8 mouse cellular contexts compared by ENCODE assay signal in genomic region chr5:75977441-75978373, GRCm38 (mm10). TPM values are rescaled to one million over a fixed set of nuclear protein-coding genes. Genes with fewer than 3 reads are reported as not detected.
DNase-seq lines count a peak whose midpoint lies in the region; ATAC-seq and TF ChIP-seq lines count a peak whose summit lies in the region.

No protein-coding gene starts in this region.

- no peaks in the 10 kb centered on the region; the same call in 1 of the 2 replicates for H3K4me1 ChIP-seq in bone marrow, adult 2 months (ENCODE audit: control insufficient read depth, insufficient read depth, low read length)
- H3K4me1 ChIP-seq in embryonic fibroblast, embryonic 13.5 days (ENCODE audit: control insufficient read depth, insufficient read depth, low read length), result no peaks in the 10 kb centered on the region
- H3K4me1 ChIP-seq in intestine, embryonic 14.5 days (replicated peaks; ENCODE audit: control insufficient read depth, insufficient read depth, low read length), result peaks cover 2% of the 10 kb centered on the region; the same call in 1 of the 2 replicates
- H3K4me1 ChIP-seq in lung, postnatal 0 days (ENCODE audit: insufficient read depth, low read depth, low read length), result 0 out of 2 replicates have a peak, but pooled peaks cover 3% of the 10 kb centered on the region

- no peak for TF ChIP-seq EP300 in lung, postnatal 0 days (IDR thresholded peaks at IDR 0.05)

- TF ChIP-seq CTCF in bone marrow, adult 2 months (IDR thresholded peaks at IDR 0.05; ENCODE audit: control insufficient read depth, insufficient read depth, low read length), result no peak
- no peak for TF ChIP-seq CTCF in embryonic fibroblast, embryonic 13.5 days (IDR thresholded peaks at IDR 0.05; ENCODE audit: borderline replicate concordance, insufficient read depth, low read length)
- TF ChIP-seq CTCF in lung, postnatal 0 days (IDR thresholded peaks at IDR 0.05), result no peak

- peak overlapping the region; percentile 75 for H3K4me2 ChIP-seq in intestine, embryonic 14.5 days (ENCODE audit: low read length)
- H3K4me2 ChIP-seq in lung, postnatal 0 days (replicated peaks; ENCODE audit: low read depth, low read length), result peak overlapping the region; percentile 88

- DNase-seq in kidney, adult 11 months, result peak; percentile 5
- no peak for DNase-seq in kidney, adult 8-10 months
- peak; percentile 85 for DNase-seq in intestine, embryonic 14.5 days (ENCODE audit: low spot score)
- no peak for DNase-seq in lung, postnatal 0 days (ENCODE audit: low spot score)
- DNase-seq in right cerebral cortex, adult 18-20 months, result peak; percentile 54
- DNase-seq in urinary bladder, postnatal 10 days (ENCODE audit: low spot score), result no peak

- peaks cover 53% of the 10 kb centered on the region for H3K27me3 ChIP-seq in intestine, embryonic 14.5 days (replicated peaks; ENCODE audit: control insufficient read depth, insufficient read depth, low read length)
- H3K27me3 ChIP-seq in lung, postnatal 0 days (replicated peaks; ENCODE audit: insufficient read depth, low read length), result peaks cover 19% of the 10 kb centered on the region

- H3K9ac ChIP-seq in intestine, embryonic 14.5 days (ENCODE audit: low read length), result peak overlapping the region; percentile 43
- peak overlapping the region; percentile 76 for H3K9ac ChIP-seq in lung, postnatal 0 days (replicated peaks; ENCODE audit: low read depth)

- H3K27ac ChIP-seq in bone marrow, adult 2 months (ENCODE audit: control insufficient read depth, insufficient read depth, low read depth, low read length, poor library complexity), result peak overlapping the region; percentile 28; the same call in 1 of the 2 replicates
- H3K27ac ChIP-seq in embryonic fibroblast, embryonic 13.5 days (ENCODE audit: insufficient read depth, low read length), result no peak overlapping the region
- peak overlapping the region; percentile 16; the same call in 1 of the 2 replicates for H3K27ac ChIP-seq in intestine, embryonic 14.5 days (ENCODE audit: low read depth)
- peak overlapping the region; percentile 87 for H3K27ac ChIP-seq in lung, postnatal 0 days (ENCODE audit: low read length)

- TF ChIP-seq POLR2A in bone marrow, adult 2 months (IDR thresholded peaks at IDR 0.05; ENCODE audit: borderline replicate concordance, control insufficient read depth, low read depth, low read length), result 0 out of 2 replicates have a peak, but pooled peaks have one; percentile 17
- TF ChIP-seq POLR2A in embryonic fibroblast, embryonic 13.5 days (IDR thresholded peaks at IDR 0.05; ENCODE audit: low read depth, low read length), result no peak

- no peaks in the 10 kb centered on the region for H3K36me3 ChIP-seq in intestine, embryonic 14.5 days (ENCODE audit: control insufficient read depth, insufficient read depth, low read length)
- H3K36me3 ChIP-seq in lung, postnatal 0 days (ENCODE audit: insufficient read depth, low read length), result no peaks in the 10 kb centered on the region

- peak overlapping the region; percentile 38 for H3K4me3 ChIP-seq in bone marrow, adult 2 months (replicated peaks; ENCODE audit: control insufficient read depth, low read depth, low read length)
- H3K4me3 ChIP-seq in embryonic fibroblast, embryonic 13.5 days (ENCODE audit: insufficient read depth, low read length), result peak overlapping the region; percentile 43
- peak overlapping the region; percentile 49 for H3K4me3 ChIP-seq in intestine, embryonic 14.5 days (ENCODE audit: low read depth, low read length)
- peak overlapping the region; percentile 69 for H3K4me3 ChIP-seq in lung, postnatal 0 days (ENCODE audit: low read depth, low read length)

- ATAC-seq in intestine, embryonic 14.5 days (replicated peaks; ENCODE audit: low FRiP score, low TSS enrichment, low read depth), result peak; percentile 52
- peak; percentile 58 for ATAC-seq in lung, postnatal 0 days

- 6% methylated on average over 54 of the region's 54 CpGs for WGBS in bone marrow, adult 2 months
- 1% methylated on average over 54 of the region's 54 CpGs for WGBS in intestine, embryonic 14.5 days
- 3% methylated on average over 54 of the region's 54 CpGs for WGBS in lung, postnatal 0 days

- no peaks in the 10 kb centered on the region for H3K9me3 ChIP-seq in intestine, embryonic 14.5 days (ENCODE audit: control insufficient read depth, low read length)
- H3K9me3 ChIP-seq in lung, postnatal 0 days (ENCODE audit: low read length), result no peaks in the 10 kb centered on the region

RNA-seq across cellular contexts. Expression of gene Kdr, which starts 0.6 kb away (rescaled TPM):
- polyA plus RNA-seq in bone marrow, adult 2 months (2011; ENCODE audit: insufficient read depth, insufficient read length, low replicate concordance, missing spikeins), result 2.4 and 4.2 TPM in 2 replicates
- 0.58 and 0.60 TPM in 2 replicates for polyA plus RNA-seq in embryonic fibroblast, embryonic 13.5 days (2011; ENCODE audit: insufficient read length, low read depth, missing spikeins)
- polyA plus RNA-seq in intestine, embryonic 14.5 days (2014; fragmentation: Nextera tagmentation; extraction: Ambion mirVana), result 30.0 and 32.2 TPM in 2 replicates
- 46.4 and 69.4 TPM in 2 replicates for polyA plus RNA-seq in lung, postnatal 0 days (2015; fragmentation: Nextera tagmentation; extraction: Ambion mirVana)

Comparison
In these comparisons a context has a peak if more than half of its experiments do, and no peak if none do; other contexts are left out.
1. DNase-seq: peak in kidney, adult 11 months (single experiment), intestine, embryonic 14.5 days (single experiment) and right cerebral cortex, adult 18-20 months (single experiment); none in kidney, adult 8-10 months (0 of 2), lung, postnatal 0 days (single experiment) and urinary bladder, postnatal 10 days (single experiment).
2. Peak in every context shown above with its lines, with median percentiles within 50 percentile points of each other: H3K4me3 ChIP-seq.